Mouse (Mus musculus) layer of hippocampus, postnatal 36 days (tissue): ENCODE measurements at regions not wholly inside any gene's neighbourhood (a gene's known extent, or its start where the extent isn't known, plus 50 kb on each side); places are given as distances from the start of the nearest gene placed in this dataset.
"Not testable (repeated sequence)": the region's sequence is repeated elsewhere in the genome, so short reads cannot be mapped to it uniquely, and the experiment has no call there.

Experiments
- DNase-seq, 2 experiments: peaks; one replicate each; pipeline ENCODE4 v3.0.0; 2022

- peak in 1 of 2 experiments; percentile 19 for DNase-seq
Observed at GRCm38 (mm10) chr12:29391756-29392155, 136.4 kb upstream of the Myt1l start.

GRCm38 (mm10) chr12:29394271-29394670 is 133.9 kb upstream of the Myt1l start:
- DNase-seq = no peak

GRCm38 (mm10) chr12:29394881-29395280 is 133.3 kb upstream of the Myt1l start:
- no peak for DNase-seq

GRCm38 (mm10) chr12:29395401-29395982 is 132.7 kb upstream of the Myt1l start:
- no peak for DNase-seq

DNA sequence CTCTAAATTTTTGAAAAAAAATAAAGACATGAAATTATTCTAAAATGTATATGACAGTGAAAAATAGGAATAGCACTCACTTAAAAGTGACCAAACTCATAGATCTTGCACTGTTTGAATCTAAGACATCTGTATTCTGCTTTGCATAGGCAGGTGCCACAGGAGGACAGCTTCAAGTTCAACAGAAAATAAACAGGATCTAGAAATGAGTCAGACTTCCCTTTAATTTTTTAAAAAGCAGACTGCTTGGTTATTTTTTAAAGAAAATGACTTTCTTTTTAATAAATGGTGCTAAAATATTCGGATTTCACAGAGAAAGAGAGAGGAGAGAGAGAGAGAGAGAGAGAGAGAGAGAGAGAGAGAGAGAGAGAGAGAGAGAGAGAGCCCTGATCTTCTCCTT is 123.8 kb upstream of the Myt1l start:
- DNase-seq = no peak

DNA sequence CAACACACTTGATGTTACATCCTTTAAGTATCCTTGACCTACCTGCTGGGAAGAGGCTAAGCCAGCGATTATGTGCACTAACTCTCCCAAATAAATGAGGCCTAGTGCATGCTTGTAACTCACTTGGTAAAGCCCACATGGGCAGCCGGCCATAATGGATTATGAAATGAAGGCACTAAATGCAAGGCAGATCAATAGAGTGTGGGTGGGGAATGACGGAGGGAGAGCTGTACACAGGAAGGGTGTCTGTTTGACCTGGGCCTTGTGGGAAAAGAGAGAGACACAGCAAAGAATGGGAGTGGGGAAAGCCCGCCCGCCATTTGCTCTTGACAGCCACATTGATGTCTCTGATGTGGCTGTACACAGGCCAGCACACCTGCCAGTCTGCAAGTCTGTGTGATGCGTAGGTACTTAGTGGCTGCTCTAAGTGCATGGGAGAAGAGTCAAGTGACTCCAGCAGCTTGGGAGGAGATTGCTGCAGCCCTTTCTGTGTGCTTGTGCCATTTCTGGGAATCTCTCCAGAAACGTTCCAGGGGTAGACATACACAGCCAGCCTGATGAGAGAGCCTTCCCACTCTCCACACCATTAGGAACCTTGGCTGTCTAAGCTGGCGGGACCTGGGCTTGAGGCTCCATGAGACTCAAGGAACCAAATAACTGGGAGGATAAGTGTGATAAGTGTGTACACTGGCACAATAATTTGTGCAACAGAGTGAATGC is 118.7 kb upstream of the Myt1l start:
- no peak for DNase-seq

GRCm38 (mm10) chr12:29433936-29434335 is 94.2 kb upstream of the Myt1l start:
- no peak for DNase-seq

DNA sequence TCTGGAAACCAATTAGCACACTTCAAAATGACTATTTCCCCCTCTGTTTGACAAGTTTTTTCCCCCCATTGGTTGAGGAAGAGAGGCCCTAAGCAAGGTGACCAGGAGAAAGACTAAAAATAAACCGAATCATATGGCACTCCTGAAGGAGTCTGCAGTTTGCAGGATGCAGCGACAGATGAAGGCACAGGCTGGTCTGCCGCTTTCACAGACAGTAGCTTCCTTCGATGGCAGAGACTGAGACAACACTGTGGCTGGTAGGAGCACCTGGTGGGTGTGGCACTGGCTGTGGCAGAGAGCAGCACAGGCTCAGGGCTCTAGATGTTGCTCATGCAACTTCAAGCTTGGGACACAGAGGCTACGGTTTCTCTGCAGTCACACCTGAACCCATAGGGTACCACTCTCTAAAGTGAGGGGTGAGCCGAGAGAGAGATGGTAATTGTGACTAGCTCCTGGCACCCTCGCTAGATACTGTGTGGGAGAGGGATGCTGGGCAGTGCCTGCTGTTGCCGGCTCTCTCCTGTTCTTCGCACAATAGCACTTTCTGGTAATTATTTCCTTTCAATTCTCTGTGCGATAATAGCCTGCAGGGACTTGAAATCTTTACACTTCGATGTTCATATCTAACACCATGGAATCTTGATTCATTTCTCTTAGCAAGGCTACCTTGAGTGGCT is 88.7 kb upstream of the Myt1l start:
- peak; percentile 26 to 33 for DNase-seq

- not testable (repeated sequence) for DNase-seq
Observed at GRCm38 (mm10) chr12:29465201-29465600, 63.0 kb upstream of the Myt1l start.
